Mouse (Mus musculus) intestine, postnatal 0 days (tissue): ENCODE measurements around the gene Ppp1r15b. TPM values are rescaled to one million over a fixed set of nuclear protein-coding genes. Genes with fewer than 3 reads are reported as not detected.

Experiments
- ATAC-seq: fragments of 200-750 bp; cut with Nextera tagmentation; 2 replicates; pipeline ENCODE4 v1.8.0; 2017; ENCODE audit warnings: mild to moderate bottlenecking, moderate TSS enrichment, moderate library complexity
- H3K27ac ChIP-seq: fragments of 300-500 bp; sonication (generic); 2 replicates; pipeline ENCODE4 v1.5.1; 2014; ENCODE audit warnings: mild to moderate bottlenecking, low read depth, low read length, moderate library complexity
- H3K27me3 ChIP-seq: fragments of 300-500 bp; sonication (generic); replicated peaks from 2 replicates; pipeline ENCODE4 v1.6.1; 2014; ENCODE audit warnings: low read length, mixed read lengths; ENCODE audit not compliant: control insufficient read depth, insufficient read depth
- H3K36me3 ChIP-seq: fragments of 300-500 bp; sonication (generic); 2 replicates; pipeline ENCODE4 v1.6.1; 2014; ENCODE audit warnings: mild to moderate bottlenecking, moderate library complexity; ENCODE audit not compliant: control insufficient read depth, insufficient read depth
- H3K4me1 ChIP-seq: fragments of 300-500 bp; sonication (generic); replicated peaks from 2 replicates; pipeline ENCODE4 v1.6.1; 2014; ENCODE audit warnings: antibody characterized with exemption, low read length, mixed read lengths; ENCODE audit not compliant: control insufficient read depth, insufficient read depth
- H3K4me2 ChIP-seq: fragments of 300-500 bp; sonication (generic); replicated peaks from 2 replicates; pipeline ENCODE4 v1.6.1; 2014; ENCODE audit warnings: low read depth, mild to moderate bottlenecking, moderate library complexity
- H3K4me3 ChIP-seq: fragments of 300-500 bp; sonication (generic); 2 replicates; pipeline ENCODE4 v1.5.1; 2014; ENCODE audit warnings: low read depth, low read length
- H3K9ac ChIP-seq: fragments of 300-500 bp; sonication (generic); 2 replicates; pipeline ENCODE4 v1.6.1; 2014; ENCODE audit warnings: mild to moderate bottlenecking, low read depth, low read length
- H3K9me3 ChIP-seq: fragments of 300-500 bp; sonication (generic); 2 replicates; pipeline ENCODE4 v1.6.1; 2016; ENCODE audit warnings: mixed run types; ENCODE audit not compliant: control insufficient read depth
- CTCF ChIP-seq: sonication (generic); IDR thresholded peaks from 2 replicates; pipeline ENCODE4 v1.5.1; 2016; ENCODE audit warnings: low read depth, mild to moderate bottlenecking, control low read depth, antibody characterized with exemption, moderate library complexity
- WGBS: fragments of 180-500 bp; shearing (Covaris S2); extraction: QIAGEN DNeasy Blood & Tissue Kit; methylation state at CpG from one replicate; pipeline ENCODE4 v1.1.7; 2014; 5-methylcytosine and 5-hydroxymethylcytosine counted together
- polyA plus RNA-seq: library from polyadenylated mRNA; unstranded; fragments of >200 nt; fragmentation: Nextera tagmentation; extraction: Ambion mirVana; gene quantifications from 2 replicates; pipeline ENCODE4 v1.2.1, GENCODE M21; 2015

Ppp1r15b gene
- 28.5 and 33.0 TPM in 2 replicates for polyA plus RNA-seq

DNA sequence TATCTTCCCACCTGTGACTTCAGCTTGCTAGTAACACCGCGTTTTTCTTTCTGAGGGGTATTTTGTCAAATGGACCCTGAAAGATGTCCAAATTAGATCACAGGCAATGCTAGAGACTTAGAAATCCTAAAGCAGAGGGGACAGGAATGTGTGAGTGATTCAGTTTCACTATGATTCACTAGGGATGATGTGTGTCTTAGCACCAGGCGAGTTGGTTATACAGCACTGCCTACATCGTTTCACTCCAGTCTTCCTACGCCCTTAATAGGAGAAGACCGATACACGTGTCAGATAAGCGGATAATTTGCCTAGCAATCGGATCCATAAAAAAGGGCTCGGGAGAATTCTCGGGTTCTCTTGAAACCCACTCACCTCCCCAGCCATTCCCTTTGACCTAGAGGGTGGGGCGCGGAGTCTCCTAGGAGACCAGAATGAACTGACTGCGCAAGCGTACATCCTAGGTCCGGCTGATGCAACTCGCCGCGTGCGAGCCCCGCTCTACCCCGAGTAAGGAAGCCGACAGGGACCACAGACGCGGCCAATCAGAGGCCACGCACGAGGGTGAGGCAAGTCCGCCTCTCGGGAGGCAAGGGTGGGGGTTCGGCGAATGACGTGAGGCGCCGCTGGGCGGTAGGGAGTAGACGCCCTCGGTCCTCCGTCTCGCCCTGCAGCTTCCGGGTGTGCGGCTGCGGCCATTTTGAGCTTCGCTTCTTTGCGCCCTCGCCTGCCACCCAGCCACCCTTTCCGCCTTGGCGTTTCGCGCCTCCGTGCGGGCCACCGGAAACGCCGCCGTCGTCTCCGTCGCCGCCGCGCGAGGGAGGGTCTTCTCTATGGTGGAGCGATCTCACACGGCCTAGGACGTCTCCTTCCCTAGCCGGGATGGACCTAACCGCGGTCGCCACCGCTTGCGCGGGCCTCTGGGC is at the start of gene Ppp1r15b:
Ppp1r15b (plus strand) TSS at position 506 of the 923 bp plus-strand sequence.
- Histone ChIP-seq H3K27me3 (no peaks in the 10 kb centered on the region), H3K36me3 (no peaks in the 10 kb centered on the region; the same call in 1 of the 2 replicates), H3K9me3 (no peaks in the 10 kb centered on the region), H3K4me3 (peak within 1 kb of the TSS; percentile 61), H3K27ac (peak within 1 kb of the TSS; percentile 99), H3K4me1 (no peaks in the 10 kb centered on the region), H3K9ac (peak within 1 kb of the TSS; percentile 90), H3K4me2 (peak within 1 kb of the TSS; percentile 87)
- ATAC-seq: peak; percentile 97
- WGBS: under 1% methylated on average over 72 of the region's 72 CpGs
- TF ChIP-seq CTCF: peak; percentile 30

DNA sequence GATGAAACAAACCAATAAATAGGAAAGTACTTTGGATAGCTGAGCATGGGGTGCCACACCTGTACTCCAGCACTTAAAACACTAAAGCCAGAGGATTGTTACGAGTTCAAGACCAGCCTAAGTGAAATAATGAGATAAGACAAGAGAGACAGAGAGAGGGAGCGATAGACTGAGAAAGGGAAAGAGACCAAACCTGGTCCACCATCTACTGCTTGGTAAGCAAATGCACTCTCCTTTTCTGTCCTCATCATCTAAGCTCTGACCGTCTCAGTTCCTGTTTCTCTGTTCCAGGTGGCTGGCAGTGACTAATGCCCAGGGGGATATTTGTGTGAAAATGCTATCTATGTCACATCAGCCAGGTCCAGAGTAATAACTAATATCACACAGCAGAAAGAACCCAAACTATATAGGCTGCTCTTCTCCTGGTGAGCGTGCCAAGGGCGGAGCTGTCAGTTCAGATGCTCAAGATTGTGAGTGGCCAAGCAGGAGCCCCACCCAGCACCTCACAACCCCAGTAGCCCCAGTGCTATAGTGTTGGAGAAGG is 47.9 kb upstream of the Ppp1r15b start:
- no peak for TF ChIP-seq CTCF
- ATAC-seq: no peak
- no peak overlapping the region for H3K4me3 ChIP-seq
- no peak overlapping the region for H3K9ac ChIP-seq
- H3K27ac ChIP-seq: peak overlapping the region; percentile 76
- no peaks in the 10 kb centered on the region for H3K9me3 ChIP-seq
- WGBS: 65% methylated on average over 5 of the region's 5 CpGs
- H3K4me1 ChIP-seq: peaks cover 4% of the 10 kb centered on the region
- no peak overlapping the region for H3K4me2 ChIP-seq
- peaks cover 23% of the 10 kb centered on the region for H3K36me3 ChIP-seq
- no peaks in the 10 kb centered on the region for H3K27me3 ChIP-seq

DNA sequence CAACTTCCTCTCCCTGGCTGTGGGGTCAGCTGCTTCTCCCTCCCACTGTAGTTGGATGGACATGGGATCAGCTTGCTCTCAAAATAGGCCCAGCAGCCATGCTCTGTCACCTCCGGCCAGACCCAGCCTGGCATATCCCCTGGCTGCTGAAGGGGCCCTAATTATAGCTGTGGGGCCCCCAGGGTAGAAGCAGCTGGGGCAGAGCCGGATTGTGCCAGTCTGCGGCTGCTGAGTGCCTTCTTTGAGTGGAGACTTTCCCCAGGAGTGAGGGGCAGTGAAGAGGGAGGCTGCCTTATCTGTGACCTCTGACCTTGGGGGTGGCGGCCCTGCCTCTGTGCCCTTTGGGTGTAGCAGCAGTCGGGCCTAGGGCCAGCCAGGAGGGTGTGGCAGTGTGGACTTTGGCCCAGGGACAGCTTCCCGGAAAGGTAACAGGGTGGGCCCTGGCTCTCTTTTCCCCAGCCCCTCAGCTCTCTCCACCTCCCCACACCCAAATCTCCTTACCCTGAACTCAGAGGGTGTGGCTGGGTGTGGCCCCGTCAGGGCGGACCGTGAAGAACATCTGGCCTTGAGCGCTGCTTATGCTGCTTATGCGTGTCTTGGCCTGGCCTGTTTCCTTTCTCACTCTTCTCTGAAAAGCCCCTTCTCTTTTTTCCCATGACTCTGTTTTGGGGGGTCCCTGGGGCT is 46.9 kb upstream of the Ppp1r15b start:
- Histone ChIP-seq H3K9me3 (no peaks in the 10 kb centered on the region), H3K4me1 (peaks cover 4% of the 10 kb centered on the region), H3K27ac (peak overlapping the region; percentile 76), H3K4me2 (peak overlapping the region; percentile 47), H3K9ac (no peak overlapping the region), H3K27me3 (no peaks in the 10 kb centered on the region), H3K36me3 (peaks cover 24% of the 10 kb centered on the region), H3K4me3 (no peak overlapping the region)
- 31% methylated on average over 11 of the region's 11 CpGs for WGBS
- no peak for TF ChIP-seq CTCF
- ATAC-seq: peak; percentile 90

DNA sequence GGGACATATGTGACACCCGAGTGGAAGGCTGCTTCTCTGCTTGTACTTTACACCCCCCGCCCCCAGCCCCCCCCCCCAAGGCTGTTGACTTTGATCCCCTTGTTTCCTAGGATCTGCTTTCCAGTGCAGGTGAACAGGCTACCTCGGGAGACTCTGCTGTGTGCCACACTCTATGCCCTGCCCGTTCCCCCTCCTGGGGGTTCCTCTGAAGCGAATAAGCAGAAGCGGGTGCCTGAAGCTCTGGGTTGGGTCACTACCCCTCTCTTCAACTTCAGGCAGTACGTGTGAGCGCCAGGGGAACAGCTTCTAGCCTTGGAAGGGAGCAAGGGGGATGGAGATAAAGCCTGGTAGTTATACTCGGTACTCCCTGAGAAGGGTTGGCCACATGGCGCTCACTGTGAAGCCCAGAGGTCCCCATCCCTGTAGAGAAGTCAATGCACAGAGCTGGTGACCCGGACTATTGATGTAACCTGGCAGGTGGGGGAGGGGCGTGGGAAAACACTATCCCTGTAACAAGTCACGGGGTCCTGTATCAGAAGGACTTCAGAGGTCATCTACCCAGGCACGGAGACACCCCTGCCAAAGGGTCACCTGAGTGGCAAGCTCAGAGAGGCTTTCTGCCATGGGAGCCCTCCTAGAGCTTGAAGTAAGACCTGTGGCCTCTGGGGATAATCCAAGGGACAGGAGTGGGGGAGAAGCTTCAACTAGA is 46.1 kb upstream of the Ppp1r15b start:
- no peak overlapping the region for H3K9ac ChIP-seq
- H3K4me3 ChIP-seq: no peak overlapping the region
- no peak for TF ChIP-seq CTCF
- no peaks in the 10 kb centered on the region for H3K9me3 ChIP-seq
- peaks cover 27% of the 10 kb centered on the region for H3K36me3 ChIP-seq
- ATAC-seq: peak; percentile 62
- 56% methylated on average over 14 of the region's 14 CpGs for WGBS
- peak overlapping the region; percentile 47 for H3K4me2 ChIP-seq
- no peaks in the 10 kb centered on the region for H3K27me3 ChIP-seq
- peaks cover 4% of the 10 kb centered on the region for H3K4me1 ChIP-seq
- H3K27ac ChIP-seq: peak overlapping the region; percentile 76

DNA sequence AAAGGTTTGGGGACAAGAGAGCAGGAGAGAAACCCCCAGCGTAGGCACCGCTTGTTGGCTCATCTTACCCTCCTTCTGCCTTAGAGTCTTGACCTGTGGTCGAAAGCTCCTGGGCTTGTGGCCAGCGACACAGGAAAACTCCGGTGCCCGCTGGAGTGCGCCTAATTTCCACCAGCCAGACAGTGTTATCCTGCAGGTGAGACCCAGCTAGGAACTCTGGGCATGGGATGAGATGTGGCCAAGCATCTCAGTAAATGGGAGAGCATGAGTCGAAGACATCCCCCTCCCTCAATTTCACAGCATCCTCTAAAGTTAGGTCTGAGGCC is 45.6 kb upstream of the Ppp1r15b start:
- 92% methylated on average over 8 of the region's 8 CpGs for WGBS
- peaks cover 29% of the 10 kb centered on the region for H3K36me3 ChIP-seq
- no peak for ATAC-seq
- no peak overlapping the region for H3K4me2 ChIP-seq
- no peak overlapping the region for H3K4me3 ChIP-seq
- no peaks in the 10 kb centered on the region for H3K27me3 ChIP-seq
- no peaks in the 10 kb centered on the region for H3K9me3 ChIP-seq
- TF ChIP-seq CTCF: no peak
- H3K27ac ChIP-seq: 0 out of 2 replicates have a peak overlapping the region, but pooled peaks have one; percentile 76
- H3K4me1 ChIP-seq: peaks cover 4% of the 10 kb centered on the region
- no peak overlapping the region for H3K9ac ChIP-seq

DNA sequence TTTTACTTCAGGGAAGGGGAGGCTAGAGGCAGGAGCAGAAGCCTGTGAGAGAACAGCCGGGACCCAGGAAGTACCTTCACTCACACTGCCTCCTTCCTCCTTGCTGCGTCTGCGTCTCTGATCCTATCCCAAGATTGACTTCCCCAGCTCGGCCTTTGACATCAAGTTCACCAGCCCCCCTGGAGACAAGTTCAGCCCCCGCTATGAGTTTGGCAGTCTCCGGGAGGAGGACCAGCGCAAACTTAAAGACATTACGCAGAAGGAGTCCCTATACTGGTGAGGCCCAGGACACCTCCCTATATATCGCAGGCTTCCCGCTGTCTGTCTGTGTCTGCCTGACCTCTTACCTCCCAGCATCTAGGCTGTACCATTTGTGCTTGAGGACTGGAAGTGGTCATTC is 44.1 kb upstream of the Ppp1r15b start:
- Histone ChIP-seq H3K27me3 (no peaks in the 10 kb centered on the region), H3K9me3 (no peaks in the 10 kb centered on the region), H3K4me1 (peaks cover 4% of the 10 kb centered on the region), H3K4me3 (no peak overlapping the region), H3K27ac (no peak overlapping the region), H3K36me3 (peaks cover 39% of the 10 kb centered on the region), H3K4me2 (no peak overlapping the region), H3K9ac (no peak overlapping the region)
- WGBS: 96% methylated on average over 10 of the region's 10 CpGs
- no peak for ATAC-seq
- TF ChIP-seq CTCF: no peak
